Mouse (Mus musculus) monocyte, adult 5-6 weeks (primary cell): Measurements from ENCODE around the gene Stox2. TPM values are rescaled to one million over a fixed set of nuclear protein-coding genes. Genes with fewer than 3 reads are reported as not detected.
"Not testable (repeated sequence)": the region's sequence is repeated elsewhere in the genome, so short reads cannot be mapped to it uniquely, and the experiment has no call there.

Experiments
- ATAC-seq: fragments of 153-309, 156-312 bp; replicated peaks from 2 replicates; pipeline ENCODE4 v1.8.0; 2017; ENCODE audit warnings: mild to moderate bottlenecking; ENCODE audit not compliant: low TSS enrichment, insufficient number of reproducible peaks, severe bottlenecking, poor library complexity, low FRiP score
- total RNA-seq: library from RNA; stranded (forward); fragments of 200-1000, 200-491, 200-594 nt; gene quantifications from 3 replicates; pipeline ENCODE4 v1.2.3, GENCODE M21; 2017

Stox2 gene
- not detected in 3 replicates for total RNA-seq

DNA sequence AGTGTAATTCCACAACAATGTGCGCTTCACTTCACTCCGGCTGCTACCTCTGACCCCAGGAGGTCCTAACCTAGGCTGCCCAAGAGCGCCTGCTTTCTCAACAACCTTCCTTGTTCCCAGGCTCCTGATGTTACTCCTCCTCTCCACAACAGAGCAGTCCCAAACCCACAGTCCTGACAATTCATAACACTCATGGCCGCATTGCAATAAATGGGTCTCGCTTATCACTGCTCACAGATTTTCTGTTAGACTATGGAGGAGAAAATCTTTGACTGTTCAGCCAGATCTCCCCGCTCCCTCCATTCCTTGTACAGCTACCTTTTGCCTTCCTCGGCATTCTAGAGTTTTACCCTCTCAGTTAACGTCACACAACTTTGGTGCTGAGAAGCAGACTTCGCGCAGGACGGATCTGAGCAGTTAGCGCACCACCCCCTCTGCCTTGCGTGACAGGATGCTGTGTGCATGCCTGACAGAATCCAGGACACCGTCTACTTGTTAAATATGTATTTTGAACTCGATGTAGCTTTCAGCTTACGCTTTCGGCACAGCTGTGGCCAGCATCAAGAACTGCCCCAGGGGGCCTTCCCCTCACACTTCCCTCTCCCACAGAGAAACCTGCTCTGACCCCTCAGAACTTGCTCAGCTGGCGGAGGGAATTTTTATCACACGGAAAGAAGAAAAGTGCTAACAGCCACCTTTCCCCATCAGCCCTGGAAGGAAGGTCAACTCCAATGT, at the start of gene Stox2:
TSS of gene Stox2 (minus strand) at position 51 of the 735 bp plus-strand sequence.
- ATAC-seq: no peak

DNA sequence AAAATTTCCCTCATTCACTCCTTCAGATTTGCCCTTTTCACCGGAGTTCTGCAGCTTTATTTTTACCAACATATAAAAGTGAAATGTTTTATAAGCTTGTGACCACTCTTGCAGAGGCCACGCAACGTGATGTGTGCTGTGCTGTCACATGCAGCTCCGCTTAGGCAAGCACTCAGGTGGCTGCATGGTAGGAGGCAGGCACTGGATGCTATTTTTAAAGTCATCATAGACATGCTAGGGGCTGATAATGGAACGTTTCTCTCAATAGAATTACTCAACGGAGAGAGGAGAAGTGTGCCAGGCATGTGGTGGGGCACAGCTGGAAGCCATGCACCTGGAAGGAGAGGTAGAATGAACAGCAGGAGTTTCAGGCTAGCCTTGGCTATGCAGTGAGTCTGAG, 49.3 kb upstream of the Stox2 start:
- no peak for ATAC-seq

DNA sequence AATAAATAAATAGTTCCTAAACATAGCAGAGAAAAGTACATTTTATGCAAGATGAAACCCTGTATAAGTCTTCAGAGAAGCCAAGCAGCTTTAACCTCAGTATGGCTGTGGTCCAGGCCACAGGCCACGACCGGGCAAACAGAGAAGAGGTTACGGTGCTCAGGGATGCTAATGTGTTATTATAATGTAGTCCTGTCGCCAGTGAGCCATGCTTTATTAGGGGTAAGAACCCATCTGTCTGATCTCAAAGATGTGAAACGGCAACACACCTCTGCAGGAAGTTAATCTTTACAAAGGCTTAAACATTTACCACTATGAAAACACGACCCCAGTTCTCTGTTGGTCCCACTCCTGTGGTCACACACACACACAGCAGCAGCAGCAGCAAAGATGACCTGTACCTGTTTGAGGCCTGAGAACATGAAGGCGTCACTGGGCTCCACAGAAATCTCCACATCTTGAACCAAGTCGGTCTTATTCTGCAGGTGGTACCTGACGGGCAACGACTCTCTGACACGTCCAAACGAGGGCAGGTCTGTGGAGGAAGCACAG, 48.5 kb upstream of the Stox2 start:
- ATAC-seq: no peak

DNA sequence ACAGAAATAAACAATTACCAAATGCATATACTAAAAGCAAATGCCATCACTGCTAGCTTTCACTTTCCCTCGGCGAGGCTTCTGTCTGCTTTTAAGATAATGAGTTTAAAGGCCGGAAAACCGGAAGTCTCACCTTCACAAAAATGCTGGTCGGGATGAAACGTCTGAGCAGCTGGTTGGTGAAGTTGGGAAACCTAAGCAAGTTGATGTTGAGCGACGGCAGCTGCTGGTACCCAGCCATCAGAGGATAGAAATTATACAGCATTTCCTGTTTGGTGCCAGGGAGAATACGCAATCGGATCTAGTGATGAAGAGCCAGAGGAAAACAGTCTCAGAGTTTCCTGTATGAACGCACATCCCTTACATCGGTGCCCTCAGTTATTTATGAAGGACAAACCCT, 46.9 kb upstream of the Stox2 start:
- ATAC-seq: no peak

DNA sequence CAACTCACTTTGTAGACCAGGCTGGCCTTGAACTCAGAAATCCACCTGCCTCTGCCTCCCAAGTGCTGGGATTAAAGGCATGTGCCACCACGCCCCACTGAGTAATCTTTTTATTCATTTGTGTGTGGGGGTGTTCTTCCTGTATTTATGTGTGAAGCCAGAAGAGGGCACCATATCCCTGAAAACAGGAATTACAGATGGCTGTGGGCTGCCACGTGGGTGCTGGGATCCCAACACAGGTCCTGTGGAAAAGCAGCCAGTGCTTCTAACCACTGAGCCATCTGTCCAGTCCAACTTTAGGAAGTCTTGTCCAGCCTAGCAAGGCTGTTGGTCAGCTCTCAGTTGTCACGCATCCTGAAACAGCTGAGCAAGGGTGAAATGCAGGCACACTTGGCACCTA, 41.1 kb upstream of the Stox2 start:
- ATAC-seq: no peak

DNA sequence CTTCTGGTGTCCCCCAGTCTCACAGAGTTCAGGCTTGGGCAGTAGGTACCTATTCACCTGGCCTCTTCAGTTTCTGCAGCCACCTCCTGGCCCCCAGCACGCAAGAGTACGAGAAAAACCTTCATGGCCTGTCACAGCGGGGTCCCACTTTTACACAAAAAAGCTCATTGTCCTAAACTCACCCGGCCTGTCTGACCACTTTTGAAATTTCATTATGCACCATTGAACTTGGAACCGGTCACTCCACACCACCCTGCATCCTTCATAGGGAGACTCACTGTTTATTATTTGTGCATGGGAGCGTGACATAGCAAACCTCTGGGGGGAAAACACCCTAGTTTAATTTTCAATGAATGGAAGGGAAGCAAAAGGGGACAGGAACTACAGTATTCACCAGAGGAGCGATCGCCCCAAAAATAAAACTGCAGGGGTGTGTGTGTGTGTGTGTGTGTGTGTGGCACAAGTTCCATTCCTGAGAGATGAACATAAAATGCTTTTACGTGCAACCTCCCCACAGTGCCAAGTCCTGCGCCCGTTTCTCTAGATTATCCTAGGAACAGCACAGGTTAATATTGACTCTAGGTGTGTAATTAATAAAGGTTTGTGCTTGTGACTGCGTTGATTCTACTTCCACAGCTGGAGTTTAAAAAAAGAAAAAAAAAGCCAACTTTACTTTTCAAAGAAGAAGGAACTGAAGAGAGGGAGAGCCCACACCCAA, 36.4 kb upstream of the Stox2 start:
- no peak for ATAC-seq

DNA sequence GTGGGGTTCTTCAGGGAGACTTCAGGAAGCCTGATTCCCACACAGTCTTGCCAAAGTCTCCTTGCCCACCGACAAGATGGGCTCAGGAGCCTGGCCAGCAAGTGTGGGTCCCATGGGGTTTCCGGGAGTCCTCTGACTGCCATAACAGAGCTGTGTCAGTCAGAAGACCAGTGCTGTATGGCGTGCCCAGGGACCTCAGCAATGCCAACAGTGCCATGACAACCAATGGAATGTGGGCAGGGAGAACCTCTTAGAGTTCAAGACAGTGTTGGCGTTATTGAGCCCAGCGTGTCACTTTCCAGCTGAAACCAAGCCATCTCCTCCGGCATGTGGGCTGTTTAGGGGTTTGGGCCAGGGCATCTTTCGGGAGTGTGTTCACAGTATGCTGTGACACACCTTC, 33.9 kb upstream of the Stox2 start:
- ATAC-seq: no peak

DNA sequence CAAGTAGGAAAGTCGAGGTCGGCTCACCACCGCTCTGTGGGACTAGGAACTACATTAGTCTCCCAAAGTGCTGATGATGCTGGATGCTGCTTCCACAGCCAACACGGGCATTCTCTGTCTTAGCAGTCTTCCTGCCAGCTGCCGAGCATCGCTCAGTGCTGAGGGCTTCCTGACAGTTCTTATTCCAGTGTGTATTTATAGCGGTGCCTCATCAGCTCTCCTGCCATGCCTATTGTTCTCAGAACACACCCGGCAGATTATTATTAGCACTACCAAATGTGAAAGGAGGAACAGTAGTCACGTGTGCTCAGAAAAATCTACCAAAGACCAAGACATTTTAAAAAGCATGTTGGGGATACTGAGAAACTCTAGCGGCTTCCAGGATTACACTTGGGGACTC, 15.5 kb upstream of the Stox2 start:
- ATAC-seq: no peak

DNA sequence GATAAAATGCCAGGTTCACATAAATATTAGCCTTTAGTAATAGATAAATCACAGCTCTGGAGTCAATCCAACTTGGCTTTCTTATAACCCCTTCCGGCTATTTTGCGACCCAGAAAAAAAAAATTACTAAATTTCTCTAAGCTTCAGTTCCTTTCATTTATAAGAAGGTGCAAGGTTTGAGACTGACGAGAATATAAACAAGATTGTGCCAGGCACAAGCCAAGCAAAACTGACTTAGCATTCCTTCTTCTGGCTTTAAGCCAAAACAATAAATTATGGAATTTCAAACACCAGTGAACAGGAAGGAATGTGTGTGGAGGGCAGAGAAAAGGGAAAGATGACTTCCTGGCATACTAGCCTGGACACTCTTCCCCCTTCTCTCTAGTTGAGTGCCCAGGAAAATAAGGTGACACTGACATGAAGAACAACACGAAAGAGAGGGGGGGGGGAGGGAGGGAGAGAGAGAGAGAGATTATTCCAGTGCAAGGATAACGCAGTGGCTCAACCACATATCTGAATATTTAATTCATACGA, 13.1 kb upstream of the Stox2 start:
- ATAC-seq: no peak

DNA sequence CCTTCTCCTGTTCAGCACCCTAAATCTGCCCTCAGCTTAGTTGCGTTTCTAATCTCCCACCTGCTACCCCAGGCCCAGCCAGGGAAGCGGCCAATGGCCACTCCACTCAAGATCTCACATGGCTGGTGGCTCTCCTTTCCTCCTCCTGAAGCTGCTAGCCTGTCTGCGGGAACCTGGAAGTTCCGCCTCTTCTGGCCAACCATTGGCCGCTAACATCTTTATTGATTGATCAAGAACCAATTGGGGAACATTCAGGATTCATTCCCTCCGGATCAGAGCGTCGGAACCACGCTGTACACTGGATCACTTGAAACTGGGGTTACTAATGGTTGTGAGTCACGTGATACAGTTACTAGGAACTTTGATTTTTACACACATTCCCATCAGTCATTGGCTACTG, 12.4 kb upstream of the Stox2 start:
- no peak for ATAC-seq

DNA sequence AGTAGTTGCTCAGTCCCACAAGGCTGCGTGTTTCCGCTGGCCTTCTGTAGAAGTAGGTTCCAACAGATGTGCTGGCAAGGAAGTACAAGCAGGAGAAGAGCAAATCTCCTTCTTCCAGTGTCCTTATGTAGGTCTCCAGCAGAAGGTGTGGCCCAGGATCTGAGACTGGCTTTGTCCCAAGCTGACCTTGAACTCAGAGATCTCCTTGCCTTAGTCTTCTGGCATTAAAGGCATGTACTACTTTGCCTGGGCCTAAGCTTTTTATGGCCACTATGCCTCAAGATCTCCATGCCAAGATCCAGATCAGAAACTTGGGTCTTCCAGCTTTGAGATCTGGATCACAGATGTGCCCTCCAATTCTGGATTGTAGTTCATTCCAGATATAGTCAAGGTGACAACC, 3.0 kb upstream of the Stox2 start:
- not testable (repeated sequence) for ATAC-seq

DNA sequence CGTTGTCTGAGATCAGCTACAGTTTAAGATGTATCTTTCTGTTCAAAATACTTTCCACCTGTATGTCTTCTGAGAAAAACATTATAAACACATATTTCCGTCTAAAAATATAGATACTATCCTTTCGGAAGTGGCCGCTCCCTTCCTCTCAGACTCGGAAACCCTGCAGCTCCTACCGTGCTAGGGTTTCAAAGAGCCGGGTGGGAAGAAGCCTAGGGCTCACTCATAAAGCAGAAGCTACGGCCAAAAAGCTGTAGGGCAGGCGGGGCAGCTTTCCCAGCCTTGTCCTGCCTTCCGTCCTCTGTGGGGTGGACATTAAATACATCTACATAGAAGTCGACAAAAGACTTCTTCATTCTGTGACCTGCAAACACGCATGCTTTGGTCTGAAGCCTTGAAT, 6.9 kb downstream of the Stox2 start:
- no peak for ATAC-seq

DNA sequence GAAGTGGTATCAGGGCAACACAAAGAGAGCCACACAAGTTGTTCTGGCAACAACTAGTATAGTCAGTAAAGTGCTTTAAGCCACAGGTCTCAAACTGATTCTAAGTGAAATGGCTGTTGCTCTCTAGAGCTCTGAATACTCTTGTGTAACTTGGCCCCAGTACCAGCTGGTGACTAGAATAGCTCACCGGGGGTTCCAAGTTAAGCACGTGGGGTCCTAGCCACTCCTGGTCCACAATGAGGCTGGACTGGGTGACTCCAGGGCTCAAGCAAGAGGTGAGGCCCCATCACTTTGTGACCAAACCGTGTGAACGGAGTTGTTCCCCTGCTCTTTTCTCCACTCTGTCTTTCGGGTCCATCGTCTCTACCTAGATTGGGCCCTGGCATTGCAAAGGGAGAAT, 8.2 kb downstream of the Stox2 start:
- ATAC-seq: no peak

DNA sequence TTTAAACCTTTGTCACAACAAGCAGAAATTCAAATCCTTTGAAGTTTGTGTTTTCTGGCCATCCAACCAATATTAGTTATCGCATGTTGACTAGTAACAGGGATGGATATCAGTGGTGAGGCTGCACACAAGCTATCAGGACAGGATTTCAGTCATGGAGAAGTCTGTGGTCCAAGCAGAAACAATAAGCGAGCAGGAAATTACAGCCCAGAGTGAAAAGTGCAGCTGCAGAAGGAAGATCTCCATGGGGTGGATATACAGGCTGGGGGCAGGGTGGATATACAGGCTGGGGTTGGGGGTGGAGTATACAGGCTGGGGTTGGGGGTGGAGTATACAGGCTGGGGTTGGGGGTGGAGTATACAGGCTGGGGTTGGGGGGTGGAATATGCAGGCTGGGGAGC, 10.3 kb downstream of the Stox2 start:
- ATAC-seq: no peak

DNA sequence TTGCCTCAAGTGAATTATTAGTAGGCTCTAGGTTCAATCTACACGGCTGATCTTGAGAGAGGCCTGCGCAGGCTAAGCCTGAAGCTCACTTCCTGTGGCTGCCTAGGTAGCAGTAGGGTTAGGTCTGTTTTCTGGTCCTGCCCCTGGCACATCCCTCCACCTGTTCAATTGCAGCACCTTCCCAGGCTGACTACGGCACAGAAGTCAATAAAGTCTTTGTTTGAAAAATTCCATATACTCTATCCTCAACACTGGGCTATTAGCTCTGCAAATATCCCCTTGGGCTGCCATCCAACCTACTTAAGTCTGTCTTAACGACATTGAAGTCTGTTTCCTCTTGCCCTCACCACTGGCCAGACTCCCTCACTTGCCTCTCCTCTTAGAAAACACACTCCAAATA, 10.8 kb downstream of the Stox2 start:
- no peak for ATAC-seq

DNA sequence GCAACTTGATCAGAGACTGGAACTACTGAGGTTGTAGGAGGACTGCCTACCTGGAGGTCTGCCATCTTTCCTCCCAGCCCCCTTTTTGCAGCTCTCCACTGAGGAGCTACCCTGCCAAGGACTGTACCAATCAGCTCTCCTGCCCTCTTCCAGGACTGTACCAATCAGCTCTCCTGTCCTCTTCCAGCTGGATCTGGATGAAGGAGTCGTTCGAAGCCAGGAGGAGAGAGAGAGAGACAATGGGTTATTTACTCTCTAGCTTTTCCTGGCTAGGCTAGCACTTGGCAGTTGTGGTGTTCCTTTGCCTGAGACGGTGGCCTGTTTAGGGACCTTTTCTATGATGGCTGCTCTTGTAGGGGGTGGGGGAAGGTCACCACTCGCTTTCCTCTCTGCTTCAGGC, 14.9 kb downstream of the Stox2 start:
- no peak for ATAC-seq

DNA sequence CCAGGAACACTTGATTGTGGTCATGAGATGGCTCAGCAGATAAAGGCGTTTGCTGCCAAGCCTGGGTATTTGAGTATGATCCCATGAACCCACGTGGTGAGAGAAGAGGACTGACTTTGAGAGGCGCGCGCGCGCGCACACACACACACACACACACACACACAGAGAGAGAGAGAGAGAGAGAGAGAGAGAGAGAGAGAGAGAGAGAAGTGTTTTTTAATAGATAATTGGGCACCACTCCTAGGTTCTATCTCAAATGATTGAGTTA, 32.0 kb downstream of the Stox2 start:
- not testable (repeated sequence) for ATAC-seq

DNA sequence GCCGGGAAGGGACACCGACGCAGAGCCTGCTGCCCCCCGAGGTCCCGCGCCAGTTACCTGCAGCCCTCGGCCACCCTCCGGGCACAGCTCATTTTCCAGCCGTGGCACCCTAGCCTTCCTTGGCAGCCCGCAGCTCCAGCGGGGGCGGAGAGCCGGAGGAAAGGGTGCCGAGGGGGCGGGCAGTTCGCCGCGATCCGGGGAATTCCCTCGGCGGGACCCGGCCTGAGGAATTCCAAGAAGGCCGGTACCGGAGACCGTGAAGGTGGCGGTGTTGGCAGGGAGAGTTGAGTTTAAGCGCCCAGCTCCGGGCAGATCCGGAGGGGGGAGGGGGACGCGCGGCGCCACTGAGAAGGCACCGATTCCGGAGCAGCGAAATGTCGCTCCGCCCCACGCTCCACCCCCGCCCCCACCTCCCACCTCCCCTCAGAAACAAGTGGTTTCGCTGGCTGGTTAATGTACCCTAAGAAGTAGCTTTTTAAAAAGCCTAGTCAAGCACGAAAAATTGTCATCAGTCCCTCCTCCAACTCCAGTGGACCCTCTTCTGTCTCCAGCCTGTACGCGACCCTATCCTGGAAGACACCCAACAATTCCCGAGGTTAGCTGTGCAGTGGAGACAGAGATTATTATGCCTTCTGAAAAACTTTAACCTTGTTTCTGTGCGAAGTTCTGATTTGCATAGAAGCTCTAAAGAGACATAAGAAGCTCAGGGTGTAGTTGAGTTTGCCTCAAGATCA, 32.5 kb downstream of the Stox2 start:
- no peak for ATAC-seq

DNA sequence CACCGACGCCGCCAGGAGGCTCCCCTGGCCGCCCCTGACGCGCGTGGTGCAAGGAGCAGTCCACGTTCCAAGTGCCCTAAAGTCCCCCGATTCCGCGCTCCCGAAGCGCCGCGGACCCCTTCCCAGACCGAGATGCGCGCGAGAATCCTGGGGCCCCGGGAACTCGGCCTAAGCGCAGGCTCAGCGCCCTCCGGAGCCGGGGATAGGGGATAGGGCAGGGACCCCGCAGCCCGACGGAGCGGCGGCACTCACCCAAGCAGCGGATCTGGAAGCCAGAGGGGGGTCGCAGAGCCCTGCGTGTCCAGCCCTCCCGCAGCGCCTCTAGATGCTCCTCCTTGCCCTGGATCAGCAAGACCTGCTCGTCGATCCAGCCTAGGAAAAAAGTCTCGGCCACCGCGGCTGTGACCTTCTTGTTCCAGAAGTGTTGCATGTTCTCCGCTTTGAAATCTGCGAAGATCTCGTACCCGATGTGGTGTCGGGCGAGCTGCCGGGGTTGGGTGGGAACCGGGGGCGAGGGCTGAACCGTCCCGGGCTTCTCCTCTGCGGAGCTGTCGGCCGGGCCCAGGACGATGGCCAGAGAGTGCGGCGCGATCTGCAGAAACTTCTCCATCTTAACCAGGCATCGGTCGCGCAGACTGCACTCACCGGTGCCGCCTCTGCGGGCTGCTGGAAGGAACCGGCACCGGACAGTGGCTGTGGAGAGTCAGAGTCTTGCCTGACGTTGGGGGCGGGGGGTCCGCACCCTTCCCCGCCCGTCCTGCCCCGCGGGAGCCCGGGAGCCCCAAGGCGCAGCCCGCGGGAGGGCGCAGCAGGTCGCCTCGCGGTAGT, 33.3 kb downstream of the Stox2 start:
- ATAC-seq: no peak
